Mouse (Mus musculus) heart, postnatal 0 days (tissue): ENCODE measurements around the gene Adora2a. TPM values are rescaled to one million over a fixed set of nuclear protein-coding genes. Genes with fewer than 3 reads are reported as not detected.

ENCODE experiments used
- ATAC-seq: fragments of 200-750 bp; cut with Nextera tagmentation; 2 replicates; pipeline ENCODE4 v1.8.0; 2017; ENCODE audit warnings: low read depth, moderate number of reproducible peaks, moderate library complexity; ENCODE audit not compliant: insufficient read depth
- DNase-seq: peaks from one replicate; pipeline ENCODE4 v3.0.0-alpha.2; 2016; ENCODE audit warnings: low spot score
- H3K27ac ChIP-seq: fragments of 300-500 bp; sonication (generic); 2 replicates; pipeline ENCODE4 v1.5.1; 2014; ENCODE audit warnings: low read depth, mild to moderate bottlenecking
- H3K27me3 ChIP-seq: fragments of 300-500 bp; sonication (generic); 2 replicates; pipeline ENCODE4 v1.6.1; 2014; ENCODE audit warnings: low read length, mixed read lengths; ENCODE audit not compliant: control insufficient read depth, insufficient read depth
- H3K36me3 ChIP-seq: fragments of 300-500 bp; sonication (generic); replicated peaks from 2 replicates; pipeline ENCODE4 v1.6.1; 2014; ENCODE audit warnings: low read length, mixed read lengths; ENCODE audit not compliant: control insufficient read depth, insufficient read depth
- H3K4me1 ChIP-seq: fragments of 300-500 bp; sonication (generic); 2 replicates; pipeline ENCODE4 v1.6.1; 2014; ENCODE audit warnings: antibody characterized with exemption; ENCODE audit not compliant: control insufficient read depth, insufficient read depth
- H3K4me2 ChIP-seq: fragments of 300-500 bp; sonication (generic); 2 replicates; pipeline ENCODE4 v1.6.1; 2014; ENCODE audit warnings: low read depth, mild to moderate bottlenecking, low read length, moderate library complexity
- H3K4me3 ChIP-seq: fragments of 300-500 bp; sonication (generic); 2 replicates; pipeline ENCODE4 v1.5.1; 2014; ENCODE audit warnings: low read depth, low read length
- H3K9ac ChIP-seq: fragments of 300-500 bp; sonication (generic); replicated peaks from 2 replicates; pipeline ENCODE4 v1.6.1; 2014; ENCODE audit warnings: low read depth, low read length, mixed read lengths
- H3K9me3 ChIP-seq: fragments of 300-500 bp; sonication (generic); replicated peaks from 2 replicates; pipeline ENCODE4 v1.6.1; 2016; ENCODE audit warnings: low read length; ENCODE audit not compliant: control insufficient read depth
- CTCF ChIP-seq: IDR thresholded peaks from 2 replicates; pipeline ENCODE4 v1.5.1; 2016; ENCODE audit warnings: antibody characterized with exemption, control low read depth, low read depth
- EP300 ChIP-seq: IDR thresholded peaks from 2 replicates; pipeline ENCODE4 v1.6.1; 2016; ENCODE audit warnings: antibody characterized with exemption, low read depth
- WGBS: fragments of 180-500 bp; shearing (Covaris S2); extraction: QIAGEN DNeasy Blood & Tissue Kit; methylation state at CpG from one replicate; pipeline ENCODE4 v1.1.7; 2014; 5-methylcytosine and 5-hydroxymethylcytosine counted together
- polyA plus RNA-seq: library from polyadenylated mRNA; unstranded; fragments of >200 nt; fragmentation: Nextera tagmentation; extraction: Ambion mirVana; gene quantifications from 2 replicates; pipeline ENCODE4 v1.2.1, GENCODE M21; 2015
- total RNA-seq: library from RNA; depleted of rRNA; stranded (reverse); fragments of >200 nt; gene quantifications from 2 replicates; pipeline ENCODE4 v1.2.3, GENCODE M21; 2014; ENCODE audit warnings: low replicate concordance; rRNA removed

Gene Adora2a
- total RNA-seq = 15.8 and 51.3 TPM in 2 replicates
- polyA plus RNA-seq = 3.6 and 4.4 TPM in 2 replicates

DNA sequence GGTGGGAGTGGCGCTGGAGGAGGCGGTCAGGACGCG, at the start of gene Adora2a:
TSS of gene Adora2a (plus strand) at position 6 of the 36 bp plus-strand sequence.
- Histone ChIP-seq H3K27me3 (peaks cover 6% of the 10 kb centered on the region; the same call in 1 of the 2 replicates), H3K9ac (peak within 1 kb of the TSS; percentile 77), H3K9me3 (no peaks in the 10 kb centered on the region), H3K27ac (peak within 1 kb of the TSS; percentile 75), H3K36me3 (peaks cover 11% of the 10 kb centered on the region), H3K4me3 (peak within 1 kb of the TSS; percentile 71), H3K4me1 (peaks cover 15% of the 10 kb centered on the region; the same call in 1 of the 2 replicates), H3K4me2 (peak within 1 kb of the TSS; percentile 75)
- WGBS = 0% methylated on average over 4 of the region's 4 CpGs
- TF ChIP-seq EP300 = no peak
- no peak for TF ChIP-seq CTCF
- DNase-seq (no peak), ATAC-seq (no peak)

GRCm38 (mm10) chr10:75273020-75273419, 43.7 kb upstream of the Adora2a start:
- ATAC-seq = peak; percentile 64
- Histone ChIP-seq H3K4me2 (no peak overlapping the region), H3K4me1 (peaks cover 11% of the 10 kb centered on the region; the same call in 1 of the 2 replicates), H3K27me3 (no peaks in the 10 kb centered on the region), H3K9me3 (no peaks in the 10 kb centered on the region), H3K9ac (no peak overlapping the region), H3K36me3 (peaks cover 40% of the 10 kb centered on the region), H3K27ac (peak overlapping the region; percentile 47), H3K4me3 (no peak overlapping the region)
- peak; percentile 31 for DNase-seq
- TF ChIP-seq CTCF (no peak), EP300 (no peak)
- 28% methylated on average over 4 of the region's 4 CpGs for WGBS

GRCm38 (mm10) chr10:75276427-75277013, 40.2 kb upstream of the Adora2a start:
- DNase-seq (no peak), ATAC-seq (no peak)
- Histone ChIP-seq H3K36me3 (peaks cover 42% of the 10 kb centered on the region), H3K9ac (no peak overlapping the region), H3K27me3 (no peaks in the 10 kb centered on the region), H3K9me3 (no peaks in the 10 kb centered on the region), H3K4me2 (no peak overlapping the region), H3K4me1 (peaks cover 11% of the 10 kb centered on the region; the same call in 1 of the 2 replicates), H3K4me3 (no peak overlapping the region), H3K27ac (no peak overlapping the region)
- WGBS = 83% methylated on average over 12 of the region's 12 CpGs
- TF ChIP-seq CTCF = no peak
- TF ChIP-seq EP300 = no peak

- 58% methylated on average over 1 of the region's 1 CpGs for WGBS
- no peak overlapping the region for H3K27ac ChIP-seq
- ATAC-seq (no peak), DNase-seq (peak; percentile 16)
- peak; percentile 71 for TF ChIP-seq CTCF
- no peak for TF ChIP-seq EP300
- no peak overlapping the region for H3K9ac ChIP-seq
- H3K4me1 ChIP-seq = peaks cover 7% of the 10 kb centered on the region; the same call in 1 of the 2 replicates
- no peaks in the 10 kb centered on the region for H3K9me3 ChIP-seq
- H3K36me3 ChIP-seq = peaks cover 44% of the 10 kb centered on the region
- no peaks in the 10 kb centered on the region for H3K27me3 ChIP-seq
- no peak overlapping the region for H3K4me2 ChIP-seq
- H3K4me3 ChIP-seq = no peak overlapping the region
These were observed 39.2 kb upstream of the Adora2a start for GRCm38 (mm10) chr10:75277501-75277900.

- H3K4me3 ChIP-seq = no peak overlapping the region
- TF ChIP-seq EP300 = no peak
- no peak for TF ChIP-seq CTCF
- no peaks in the 10 kb centered on the region for H3K9me3 ChIP-seq
- no peak overlapping the region for H3K27ac ChIP-seq
- no peak overlapping the region for H3K9ac ChIP-seq
- DNase-seq (no peak), ATAC-seq (no peak)
- 90% methylated on average over 5 of the region's 5 CpGs for WGBS
- no peaks in the 10 kb centered on the region for H3K27me3 ChIP-seq
- no peaks in the 10 kb centered on the region for H3K4me1 ChIP-seq
- H3K4me2 ChIP-seq = no peak overlapping the region
- peaks cover 41% of the 10 kb centered on the region for H3K36me3 ChIP-seq
These were observed 34.0 kb upstream of the Adora2a start for GRCm38 (mm10) chr10:75282648-75283047.

- no peaks in the 10 kb centered on the region for H3K27me3 ChIP-seq
- ATAC-seq = no peak
- H3K9me3 ChIP-seq = no peaks in the 10 kb centered on the region
These were observed 32.9 kb upstream of the Adora2a start for GRCm38 (mm10) chr10:75283821-75284220.

More at GRCm38 (mm10) chr10:75283821-75284220, 32.9 kb upstream of the Adora2a start:
- no peak for TF ChIP-seq EP300
- no peak for TF ChIP-seq CTCF
- H3K9ac ChIP-seq = no peak overlapping the region
- 93% methylated on average over 3 of the region's 3 CpGs for WGBS
- H3K4me3 ChIP-seq = no peak overlapping the region
- H3K4me2 ChIP-seq = no peak overlapping the region
- H3K36me3 ChIP-seq = peaks cover 44% of the 10 kb centered on the region
- no peak overlapping the region for H3K27ac ChIP-seq
- H3K4me1 ChIP-seq = no peaks in the 10 kb centered on the region
- DNase-seq = no peak
